Mouse (Mus musculus): ENCODE measurements around the gene Rhoj. TPM values are rescaled to one million over a fixed set of nuclear protein-coding genes. Genes with fewer than 3 reads are reported as not detected.

The Rhoj gene
- total and polyA plus RNA-seq, 3 experiments: not detected

DNA sequence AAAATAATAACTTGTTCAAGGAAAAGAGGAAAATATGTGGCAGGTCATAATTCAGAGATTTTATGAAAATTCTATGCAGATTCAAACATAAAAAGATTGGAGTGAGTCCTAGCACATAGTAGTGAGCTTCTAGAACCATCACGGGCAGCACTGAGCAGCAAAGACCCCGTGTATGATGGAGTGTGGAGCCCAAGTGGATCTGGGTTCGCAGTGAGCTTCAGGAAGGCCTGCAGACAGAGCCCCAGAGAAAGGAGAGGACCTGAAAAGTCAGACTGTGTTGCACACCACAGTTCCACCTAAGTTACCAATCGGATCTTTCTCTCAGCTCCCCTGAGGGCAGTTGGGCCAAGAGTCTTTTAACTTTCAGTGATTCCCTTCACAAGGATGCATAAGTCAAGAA lies 49.7 kb downstream of the Rhoj start:
- H3K36me3 ChIP-seq (replicated peaks in 1 of 2; ENCODE audit: control insufficient read depth in 1 of 2, insufficient read depth in 1 of 2, low read length in 1 of 2): no peaks in the 10 kb centered on the region
- H3K9me3 ChIP-seq (replicated peaks; ENCODE audit: low read length): no peaks in the 10 kb centered on the region
- H3K27me3 ChIP-seq (replicated peaks): no peaks in the 10 kb centered on the region
- H3K4me3 ChIP-seq (replicated peaks in 1 of 3; ENCODE audit: low read depth in 2 of 3, low read length in 2 of 3, poor library complexity in 1 of 3): no peak overlapping the region
- peaks cover 0 to 4% of the 10 kb centered on the region in 2 experiments; a peak in 1 of 4 replicates for H3K4me1 ChIP-seq (ENCODE audit: control insufficient read depth in 1 of 2, insufficient read depth in 2 of 2)
- no peak for TF ChIP-seq RCOR1 (conservative IDR thresholded peaks at IDR 0.05; ENCODE audit: low read depth, low read length)
- TF ChIP-seq CHD2 (IDR thresholded peaks at IDR 0.05; ENCODE audit: low read length): no peak
- no peak for TF ChIP-seq UBTF (IDR thresholded peaks at IDR 0.05; ENCODE audit: low read depth, low read length)
- no peak for TF ChIP-seq SMC3 (IDR thresholded peaks at IDR 0.05; ENCODE audit: low read depth, low read length)
- no peak for TF ChIP-seq CHD1 (IDR thresholded peaks at IDR 0.05; ENCODE audit: low read depth, low read length)
- no peak for TF ChIP-seq POLR2A (IDR thresholded peaks at IDR 0.05; ENCODE audit: low read depth, low read length)
- TF ChIP-seq MEF2A (IDR thresholded peaks at IDR 0.05; ENCODE audit: borderline replicate concordance, low read depth, low read length): no peak
- TF ChIP-seq PAX5 (IDR thresholded peaks at IDR 0.05; ENCODE audit: low read length): no peak
- TF ChIP-seq CTCF (conservative IDR thresholded peaks at IDR 0.05 in 1 of 2, IDR thresholded peaks at IDR 0.05 in 1 of 2; ENCODE audit: low read depth in 2 of 2, low read length in 2 of 2): no peak
- TF ChIP-seq NRF1 (IDR thresholded peaks at IDR 0.05; ENCODE audit: low read depth, low read length): no peak
- no peak for TF ChIP-seq ZC3H11A (IDR thresholded peaks at IDR 0.05; ENCODE audit: low read depth, low read length)
- H3K27ac ChIP-seq (ENCODE audit: insufficient read depth, low read depth): no peak overlapping the region
- no peaks in the 10 kb centered on the region for H3K79me2 ChIP-seq (replicated peaks; ENCODE audit: control insufficient read depth, extremely low read depth, insufficient read depth, poor library complexity, severe bottlenecking)
- H3K4me2 ChIP-seq (ENCODE audit: insufficient read depth, low read depth, poor library complexity, severe bottlenecking): no peak overlapping the region
- dilution Hi-C loops (cut with MboI; ENCODE audit: extremely low pct_ligation_motif_present, extremely low pct_unique_long_range_greater_than_20kb, low sequenced_read_pairs): no loop called here
- in situ Hi-C loops (cut with MboI; ENCODE audit: low pct_ligation_motif_present, low pct_unique_long_range_greater_than_20kb, low sequenced_read_pairs): no loop called here
- no peak for DNase-seq (ENCODE audit: extremely low read depth)
- H3K9ac ChIP-seq (ENCODE audit: insufficient read depth, low read depth): no peak overlapping the region

DNA sequence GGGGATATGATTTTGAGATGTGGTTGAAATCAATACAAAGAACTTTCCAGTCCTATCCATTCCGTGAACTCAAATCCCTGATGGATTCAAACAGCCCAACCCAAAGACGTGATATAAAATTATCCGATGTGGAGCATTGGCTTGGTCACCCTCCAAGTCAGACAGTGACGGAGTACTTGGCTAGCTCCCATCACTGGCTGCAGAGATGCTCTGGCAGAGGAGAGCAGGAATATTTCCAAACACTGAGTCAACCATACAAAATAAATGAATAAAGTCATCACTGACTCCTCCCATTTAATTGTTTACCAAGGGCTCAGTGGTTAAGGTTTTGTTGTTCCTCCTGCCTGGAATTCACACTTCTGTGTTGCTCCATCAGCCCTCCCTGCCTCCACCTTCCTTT lies 50.6 kb downstream of the Rhoj start:
- H3K36me3 ChIP-seq (replicated peaks in 1 of 2; ENCODE audit: control insufficient read depth in 1 of 2, insufficient read depth in 1 of 2, low read length in 1 of 2): no peaks in the 10 kb centered on the region
- TF ChIP-seq CHD1 (IDR thresholded peaks at IDR 0.05; ENCODE audit: low read depth, low read length): no peak
- TF ChIP-seq CTCF (conservative IDR thresholded peaks at IDR 0.05 in 1 of 2, IDR thresholded peaks at IDR 0.05 in 1 of 2; ENCODE audit: low read depth in 2 of 2, low read length in 2 of 2): no peak
- no peak for TF ChIP-seq JUND (conservative IDR thresholded peaks at IDR 0.05; ENCODE audit: low read depth, low read length)
- no peak for TF ChIP-seq MEF2A (IDR thresholded peaks at IDR 0.05; ENCODE audit: borderline replicate concordance, low read depth, low read length)
- no peak for TF ChIP-seq POLR2AphosphoS2 (IDR thresholded peaks at IDR 0.05; ENCODE audit: low read depth, low read length)
- no peak for TF ChIP-seq ZKSCAN1 (IDR thresholded peaks at IDR 0.05; ENCODE audit: borderline replicate concordance, low read depth, low read length)

GRCm38 (mm10) chr12:75359500-75359899 lies 51.4 kb downstream of the Rhoj start:
- in situ Hi-C loops (cut with MboI; ENCODE audit: low pct_ligation_motif_present, low pct_unique_long_range_greater_than_20kb, low sequenced_read_pairs): no loop called here

More for the DNA sequence above, 50.6 kb downstream of the Rhoj start:
- dilution Hi-C loops (cut with MboI; ENCODE audit: extremely low pct_ligation_motif_present, extremely low pct_unique_long_range_greater_than_20kb, low sequenced_read_pairs) (no loop called here), in situ Hi-C loops (cut with MboI; ENCODE audit: low pct_ligation_motif_present, low pct_unique_long_range_greater_than_20kb, low sequenced_read_pairs) (no loop called here)
- no peaks in the 10 kb centered on the region for H3K9me3 ChIP-seq (replicated peaks; ENCODE audit: low read length)
- H3K27ac ChIP-seq (ENCODE audit: insufficient read depth, low read depth): no peak overlapping the region
- no peak overlapping the region for H3K4me2 ChIP-seq (ENCODE audit: insufficient read depth, low read depth, poor library complexity, severe bottlenecking)
- H3K4me3 ChIP-seq (replicated peaks in 1 of 3; ENCODE audit: low read depth in 2 of 3, low read length in 2 of 3, poor library complexity in 1 of 3): no peak overlapping the region
- no peaks in the 10 kb centered on the region for H3K4me1 ChIP-seq (ENCODE audit: control insufficient read depth in 1 of 2, insufficient read depth in 2 of 2)
- no peaks in the 10 kb centered on the region for H3K79me2 ChIP-seq (replicated peaks; ENCODE audit: control insufficient read depth, extremely low read depth, insufficient read depth, poor library complexity, severe bottlenecking)
- no peak for DNase-seq (ENCODE audit: extremely low read depth)
- H3K27me3 ChIP-seq (replicated peaks): no peaks in the 10 kb centered on the region
- H3K9ac ChIP-seq (ENCODE audit: insufficient read depth, low read depth): no peak overlapping the region

More at GRCm38 (mm10) chr12:75359500-75359899, 51.4 kb downstream of the Rhoj start:
- Histone ChIP-seq H3K27me3 (replicated peaks) (no peaks in the 10 kb centered on the region), H3K4me2 (ENCODE audit: insufficient read depth, low read depth, poor library complexity, severe bottlenecking) (no peak overlapping the region), H3K36me3 (replicated peaks in 1 of 2; ENCODE audit: control insufficient read depth in 1 of 2, insufficient read depth in 1 of 2, low read length in 1 of 2) (no peaks in the 10 kb centered on the region), H3K9ac (ENCODE audit: insufficient read depth, low read depth) (no peak overlapping the region), H3K27ac (ENCODE audit: insufficient read depth, low read depth) (no peak overlapping the region), H3K9me3 (replicated peaks; ENCODE audit: low read length) (no peaks in the 10 kb centered on the region), H3K4me1 (ENCODE audit: control insufficient read depth in 1 of 2, insufficient read depth in 2 of 2) (no peaks in the 10 kb centered on the region), H3K79me2 (replicated peaks; ENCODE audit: control insufficient read depth, extremely low read depth, insufficient read depth, poor library complexity, severe bottlenecking) (no peaks in the 10 kb centered on the region), H3K4me3 (replicated peaks in 1 of 3; ENCODE audit: low read depth in 2 of 3, low read length in 2 of 3, poor library complexity in 1 of 3) (no peak overlapping the region)
- dilution Hi-C loops (cut with MboI; ENCODE audit: extremely low pct_ligation_motif_present, extremely low pct_unique_long_range_greater_than_20kb, low sequenced_read_pairs): no loop called here
- TF ChIP-seq GABPA (IDR thresholded peaks at IDR 0.05; ENCODE audit: insufficient replicate concordance, low read depth, low read length) (no peak), CHD1 (IDR thresholded peaks at IDR 0.05; ENCODE audit: low read depth, low read length) (no peak), JUND (conservative IDR thresholded peaks at IDR 0.05; ENCODE audit: low read depth, low read length) (no peak), BHLHE40 (IDR thresholded peaks at IDR 0.05; ENCODE audit: low read depth, low read length) (no peak), PAX5 (IDR thresholded peaks at IDR 0.05; ENCODE audit: low read length) (no peak), IRF4 (IDR thresholded peaks at IDR 0.05; ENCODE audit: low read depth, low read length) (no peak), MYC (IDR thresholded peaks at IDR 0.05; ENCODE audit: low read depth, low read length) (no peak), ZKSCAN1 (IDR thresholded peaks at IDR 0.05; ENCODE audit: borderline replicate concordance, low read depth, low read length) (no peak), TCF12 (IDR thresholded peaks at IDR 0.05; ENCODE audit: low read depth, low read length) (no peak), MAZ (IDR thresholded peaks at IDR 0.05; ENCODE audit: low read depth, low read length) (no peak), JUN (IDR thresholded peaks at IDR 0.05; ENCODE audit: insufficient read depth, low read depth, low read length) (no peak), CTCF (conservative IDR thresholded peaks at IDR 0.05 in 1 of 2, IDR thresholded peaks at IDR 0.05 in 1 of 2; ENCODE audit: low read depth in 2 of 2, low read length in 2 of 2) (no peak), E2F4 (IDR thresholded peaks at IDR 0.05; ENCODE audit: insufficient replicate concordance, low read depth, low read length) (no peak), MAX (IDR thresholded peaks at IDR 0.05; ENCODE audit: low read length) (no peak), RAD21 (IDR thresholded peaks at IDR 0.05; ENCODE audit: low read depth, low read length) (no peak), NELFE (IDR thresholded peaks at IDR 0.05; ENCODE audit: low read depth, low read length) (no peak), ZMIZ1 (IDR thresholded peaks at IDR 0.05; ENCODE audit: low read depth, low read length) (no peak)
- no peak for DNase-seq (ENCODE audit: extremely low read depth)
